Mouse (Mus musculus): Measurements from ENCODE around the gene Aurkb.
A peak's percentile ranks its signal among the peaks of the same experiment; 100 is the strongest.

Gene Aurkb

GRCm38 (mm10) chr11:69098039-69098761 lies 52.8 kb downstream of the Aurkb start:
- DNase-seq (ENCODE audit: low spot score) = no peak

- DNase-seq (ENCODE audit: low spot score) = peak; percentile 96
These were observed 53.3 kb downstream of the Aurkb start for GRCm38 (mm10) chr11:69098762-69099091.

GRCm38 (mm10) chr11:69099177-69099914 lies 53.9 kb downstream of the Aurkb start:
- peak; percentile 51 for DNase-seq (ENCODE audit: low spot score)

GRCm38 (mm10) chr11:69099915-69100345 lies 54.5 kb downstream of the Aurkb start:
- DNase-seq (ENCODE audit: low spot score) = peak; percentile 87

GRCm38 (mm10) chr11:69100639-69101360 lies 55.4 kb downstream of the Aurkb start:
- DNase-seq (ENCODE audit: low spot score) = no peak
